Mouse (Mus musculus) limb, embryonic 14.5 days (tissue): ENCODE data around the gene Rnf144b. TPM values are rescaled to one million over a fixed set of nuclear protein-coding genes. Genes with fewer than 3 reads are reported as not detected.

Experiments used
- ATAC-seq: fragments of 200-750 bp; cut with Nextera tagmentation; 2 replicates; pipeline ENCODE4 v1.8.0; 2017; ENCODE audit warnings: low read depth, moderate number of reproducible peaks, moderate TSS enrichment; ENCODE audit not compliant: low FRiP score
- DNase-seq: peaks from one replicate; pipeline ENCODE4 v3.0.0-alpha.2; 2015; ENCODE audit warnings: low spot score
- H3K27ac ChIP-seq: fragments of 300-500 bp; sonication (generic); replicated peaks from 2 replicates; pipeline ENCODE4 v1.5.1; 2014; ENCODE audit warnings: low read depth, mild to moderate bottlenecking, low read length, moderate library complexity, mixed read lengths
- H3K27me3 ChIP-seq: fragments of 300-500 bp; sonication (generic); 2 replicates; pipeline ENCODE4 v1.6.1; 2014; ENCODE audit warnings: low read length, mixed read lengths; ENCODE audit not compliant: control insufficient read depth, insufficient read depth
- H3K36me3 ChIP-seq: fragments of 300-500 bp; sonication (generic); 2 replicates; pipeline ENCODE4 v1.6.1; 2014; ENCODE audit warnings: mild to moderate bottlenecking, low read length, moderate library complexity, mixed read lengths; ENCODE audit not compliant: control insufficient read depth, insufficient read depth
- H3K4me1 ChIP-seq: fragments of 300-500 bp; sonication (generic); 2 replicates; pipeline ENCODE4 v1.6.1; 2014; ENCODE audit warnings: antibody characterized with exemption, low read length, mixed read lengths; ENCODE audit not compliant: control insufficient read depth, insufficient read depth
- H3K4me2 ChIP-seq: fragments of 300-500 bp; sonication (generic); replicated peaks from 2 replicates; pipeline ENCODE4 v1.6.1; 2014; ENCODE audit warnings: low read depth, mild to moderate bottlenecking, low read length, moderate library complexity; ENCODE audit not compliant: severe bottlenecking
- H3K4me3 ChIP-seq: fragments of 300-500 bp; sonication (generic); replicated peaks from 2 replicates; pipeline ENCODE4 v1.5.1; 2014; ENCODE audit warnings: low read length
- H3K9ac ChIP-seq: fragments of 300-500 bp; sonication (generic); 2 replicates; pipeline ENCODE4 v1.6.1; 2014; ENCODE audit warnings: mild to moderate bottlenecking, low read depth, low read length, moderate library complexity; ENCODE audit not compliant: severe bottlenecking
- H3K9me3 ChIP-seq: fragments of 300-500 bp; sonication (generic); 2 replicates; pipeline ENCODE4 v1.6.1; 2016; ENCODE audit warnings: low read length; ENCODE audit not compliant: control insufficient read depth
- POLR2A ChIP-seq: fragments of 200-500 bp; IDR thresholded peaks from 2 replicates; pipeline ENCODE4 v1.8.0; 2012; ENCODE audit warnings: inconsistent platforms, mild to moderate bottlenecking, moderate library complexity, borderline replicate concordance; ENCODE audit not compliant: insufficient read depth, insufficient read length; ENCODE audit errors: extremely low read depth
- WGBS: fragments of 180-500 bp; shearing (Covaris S2); extraction: QIAGEN DNeasy Blood & Tissue Kit; methylation state at CpG from one replicate; pipeline ENCODE4 v1.1.7; 2014; 5-methylcytosine and 5-hydroxymethylcytosine counted together
- polyA plus RNA-seq, 2 experiments: library from polyadenylated mRNA; depleted of rRNA in 1 of 2; stranded (reverse) in 1 of 2; unstranded in 1 of 2; fragments of >200 nt; fragmentation: Nextera tagmentation in 1 of 2; extraction: Ambion mirVana in 1 of 2; gene quantifications; 2 replicates each; pipeline versions ENCODE4 v1.2.1 to v1.2.3; 2012 to 2014

Gene Rnf144b
- polyA plus RNA-seq, 2 experiments = 5.8 to 5.9 TPM

DNA sequence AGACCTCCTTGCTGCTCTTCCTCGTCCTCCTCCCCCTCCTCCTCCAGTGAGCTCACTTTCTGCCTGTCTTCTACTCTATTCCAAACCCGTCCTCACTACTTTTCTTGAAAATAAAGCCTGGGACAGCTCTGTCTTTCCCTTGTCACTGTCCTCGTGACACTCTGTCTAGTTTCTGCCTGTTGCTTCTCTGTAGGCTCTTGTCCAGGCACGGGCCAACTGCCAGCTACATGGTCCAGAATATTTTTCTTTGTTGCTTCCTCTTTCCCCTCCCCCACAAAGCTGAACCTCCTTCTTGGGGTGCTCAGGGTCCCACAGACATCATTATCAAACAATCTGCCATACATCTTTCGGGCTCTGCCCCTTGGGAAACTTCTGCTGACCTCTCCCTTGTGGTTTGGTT, 92.4 kb downstream of the Rnf144b start:
- no peaks in the 10 kb centered on the region; the same call in 1 of the 2 replicates for H3K4me1 ChIP-seq
- no peak overlapping the region for H3K27ac ChIP-seq
- no peaks in the 10 kb centered on the region for H3K27me3 ChIP-seq
- H3K4me2 ChIP-seq = no peak overlapping the region
- DNase-seq (no peak), ATAC-seq (no peak)
- no peak for TF ChIP-seq POLR2A
- H3K4me3 ChIP-seq = no peak overlapping the region
- H3K9me3 ChIP-seq = no peaks in the 10 kb centered on the region
- H3K9ac ChIP-seq = no peak overlapping the region
- 69% methylated on average over 5 of the region's 5 CpGs for WGBS
- H3K36me3 ChIP-seq = no peaks in the 10 kb centered on the region

DNA sequence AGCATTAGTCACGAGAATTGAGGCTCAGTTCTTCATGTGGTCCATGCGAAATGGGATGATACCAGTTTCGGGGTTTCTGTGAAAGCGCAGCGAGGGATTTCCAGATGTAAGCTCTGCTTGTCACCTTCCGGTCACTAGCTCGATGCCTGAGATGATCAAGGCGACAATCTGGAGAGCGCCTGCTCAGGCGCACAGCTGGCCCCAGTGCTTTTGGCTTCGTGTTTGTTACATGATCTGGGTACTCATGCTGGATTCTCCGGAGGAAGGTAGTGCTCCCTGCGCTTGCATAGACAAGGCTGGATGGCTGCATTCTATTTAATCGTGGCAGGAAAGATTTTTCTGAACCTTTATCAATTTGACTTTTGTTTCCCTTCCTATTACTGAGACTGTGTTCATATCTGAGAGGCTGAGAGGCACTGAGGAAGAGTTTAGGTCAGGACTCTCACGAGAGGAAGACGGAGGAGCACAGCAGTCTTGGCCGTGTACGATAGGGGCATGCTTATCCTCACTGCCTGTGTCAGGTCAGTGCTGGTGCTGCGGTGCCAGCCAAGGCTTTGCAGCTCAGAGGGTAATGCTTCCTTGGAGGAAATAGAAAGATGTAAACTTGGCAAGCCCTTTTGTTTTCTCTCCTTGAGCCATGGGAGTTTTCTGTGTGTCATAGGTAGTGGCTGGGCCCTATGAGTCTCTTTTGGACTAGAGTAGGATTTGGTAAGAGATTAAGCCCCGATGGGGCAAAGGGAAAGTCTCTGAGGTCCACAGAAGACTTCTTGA, 93.5 kb downstream of the Rnf144b start:
- no peak overlapping the region for H3K27ac ChIP-seq
- H3K36me3 ChIP-seq = no peaks in the 10 kb centered on the region
- H3K9ac ChIP-seq = no peak overlapping the region
- ATAC-seq = no peak
- 77% methylated on average over 20 of the region's 20 CpGs for WGBS
- H3K4me2 ChIP-seq = no peak overlapping the region
- DNase-seq = no peak
- H3K4me1 ChIP-seq = no peaks in the 10 kb centered on the region; the same call in 1 of the 2 replicates
- H3K9me3 ChIP-seq = no peaks in the 10 kb centered on the region
- no peak overlapping the region for H3K4me3 ChIP-seq
- no peak for TF ChIP-seq POLR2A
- H3K27me3 ChIP-seq = no peaks in the 10 kb centered on the region

DNA sequence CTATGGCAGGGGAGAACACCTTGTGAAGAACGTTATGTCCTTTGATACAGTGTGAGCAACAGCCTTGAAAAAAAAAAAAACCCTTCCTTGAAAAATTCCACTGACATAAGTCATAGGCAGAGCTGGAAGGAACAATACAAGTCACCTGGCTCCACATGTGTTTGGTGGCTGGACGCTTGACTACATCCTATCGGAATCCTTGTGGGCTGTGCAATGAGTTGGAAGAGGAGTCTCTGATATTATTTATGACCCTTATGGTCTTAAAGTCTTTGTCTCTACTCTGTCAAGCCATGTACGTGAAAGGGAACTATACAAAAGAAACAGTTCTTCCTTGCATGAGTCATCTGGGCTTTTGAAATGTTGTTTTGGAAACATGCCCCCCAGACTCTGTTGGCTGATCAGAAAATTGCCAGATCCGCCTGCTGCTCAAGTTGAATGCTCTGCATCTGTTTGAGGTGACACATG, 94.7 kb downstream of the Rnf144b start:
- ATAC-seq = no peak
- TF ChIP-seq POLR2A = no peak
- Histone ChIP-seq H3K4me1 (no peaks in the 10 kb centered on the region; the same call in 1 of the 2 replicates), H3K27ac (no peak overlapping the region), H3K4me2 (no peak overlapping the region), H3K27me3 (no peaks in the 10 kb centered on the region), H3K36me3 (no peaks in the 10 kb centered on the region), H3K9ac (no peak overlapping the region), H3K4me3 (no peak overlapping the region), H3K9me3 (no peaks in the 10 kb centered on the region)
- WGBS = 68% methylated on average over 5 of the region's 5 CpGs
- peak; percentile 23 for DNase-seq

DNA sequence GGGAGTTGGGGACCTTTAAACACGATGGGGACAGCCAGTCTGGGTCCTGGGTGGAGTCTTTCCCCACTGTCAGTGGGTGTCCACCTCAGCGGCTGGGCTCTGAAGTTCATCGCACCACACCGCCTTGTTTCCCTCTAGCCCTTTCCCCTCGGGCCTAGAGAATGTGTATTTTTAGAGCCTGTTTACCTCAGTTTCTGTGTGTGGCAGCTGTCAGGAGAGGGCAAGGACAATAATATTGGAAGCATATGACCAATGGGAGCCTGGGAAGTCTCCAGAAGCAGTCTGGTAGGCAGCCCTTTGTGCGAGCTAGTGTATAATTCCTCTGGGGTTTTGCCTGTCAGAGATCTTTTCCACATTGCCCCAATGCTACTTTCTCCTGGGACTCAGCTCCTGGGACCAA, 95.9 kb downstream of the Rnf144b start:
- 66% methylated on average over 6 of the region's 6 CpGs for WGBS
- no peaks in the 10 kb centered on the region for H3K27me3 ChIP-seq
- DNase-seq (no peak), ATAC-seq (no peak)
- no peak overlapping the region for H3K4me3 ChIP-seq
- no peak overlapping the region for H3K9ac ChIP-seq
- TF ChIP-seq POLR2A = no peak
- H3K4me1 ChIP-seq = peaks cover under 1% of the 10 kb centered on the region; the same call in 1 of the 2 replicates
- no peak overlapping the region for H3K27ac ChIP-seq
- H3K9me3 ChIP-seq = no peaks in the 10 kb centered on the region
- no peak overlapping the region for H3K4me2 ChIP-seq
- H3K36me3 ChIP-seq = no peaks in the 10 kb centered on the region

DNA sequence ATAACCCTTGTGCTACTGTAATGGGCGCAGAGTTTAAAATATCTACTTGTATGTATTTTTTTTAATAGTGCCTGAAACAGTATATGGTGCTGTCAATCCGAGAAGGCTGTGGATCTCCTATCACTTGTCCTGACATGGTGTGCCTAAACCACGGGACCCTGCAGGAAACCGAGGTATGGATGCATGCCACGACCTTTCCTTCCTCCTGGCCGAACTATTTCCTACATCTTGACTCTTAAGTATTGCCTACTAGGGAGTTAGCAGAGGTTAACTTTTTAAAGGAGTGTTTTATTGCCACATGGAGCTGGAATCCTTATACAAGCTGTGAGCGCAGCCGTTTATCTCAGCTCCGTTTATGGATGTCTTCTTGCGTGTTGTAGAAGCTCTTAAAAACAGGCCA, 98.0 kb downstream of the Rnf144b start:
- WGBS = 53% methylated on average over 10 of the region's 10 CpGs
- no peak for DNase-seq
- no peak overlapping the region for H3K4me2 ChIP-seq
- H3K27me3 ChIP-seq = no peaks in the 10 kb centered on the region
- H3K4me1 ChIP-seq = peaks cover 9% of the 10 kb centered on the region
- no peaks in the 10 kb centered on the region for H3K9me3 ChIP-seq
- no peak for ATAC-seq
- no peak overlapping the region for H3K9ac ChIP-seq
- no peak for TF ChIP-seq POLR2A
- H3K27ac ChIP-seq = no peak overlapping the region
- H3K4me3 ChIP-seq = no peak overlapping the region
- no peaks in the 10 kb centered on the region for H3K36me3 ChIP-seq
